Mouse (Mus musculus): ENCODE data around the gene Pcbp2.

The Pcbp2 gene

DNA sequence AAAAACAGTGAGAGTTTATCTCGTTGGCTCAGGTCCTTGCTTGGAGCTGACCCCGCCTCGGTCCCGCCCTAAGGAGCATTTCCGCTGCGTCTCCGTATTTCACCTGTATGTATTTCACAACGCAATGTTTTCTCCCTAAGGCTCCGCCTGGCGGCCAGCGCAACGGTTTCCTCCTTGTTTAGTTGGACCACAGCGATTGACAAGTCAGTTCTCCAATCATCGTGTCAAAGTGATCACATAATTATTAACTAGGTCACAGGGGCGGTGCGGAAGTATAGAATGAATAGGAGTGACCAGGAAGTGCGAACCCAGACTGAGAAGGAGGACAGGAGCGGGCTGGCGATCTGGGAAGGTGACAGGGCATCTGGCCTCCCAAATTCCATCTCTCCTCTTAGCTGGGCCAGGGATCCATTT, 11.4 kb upstream of the Pcbp2 start, which contains the start of gene Prr13:
Gene Prr13, plus strand, starts transcription at position 125 of the 414 bp plus-strand sequence.
- TF ChIP-seq GATA4 (IDR thresholded peaks at IDR 0.05; ENCODE audit: insufficient replicate concordance, low read length): no peak

- TF ChIP-seq GATA4 (IDR thresholded peaks at IDR 0.05; ENCODE audit: insufficient replicate concordance, low read length): no peak
Observed at GRCm38 (mm10) chr15:102459381-102459780, 11.0 kb upstream of the Pcbp2 start.

DNA sequence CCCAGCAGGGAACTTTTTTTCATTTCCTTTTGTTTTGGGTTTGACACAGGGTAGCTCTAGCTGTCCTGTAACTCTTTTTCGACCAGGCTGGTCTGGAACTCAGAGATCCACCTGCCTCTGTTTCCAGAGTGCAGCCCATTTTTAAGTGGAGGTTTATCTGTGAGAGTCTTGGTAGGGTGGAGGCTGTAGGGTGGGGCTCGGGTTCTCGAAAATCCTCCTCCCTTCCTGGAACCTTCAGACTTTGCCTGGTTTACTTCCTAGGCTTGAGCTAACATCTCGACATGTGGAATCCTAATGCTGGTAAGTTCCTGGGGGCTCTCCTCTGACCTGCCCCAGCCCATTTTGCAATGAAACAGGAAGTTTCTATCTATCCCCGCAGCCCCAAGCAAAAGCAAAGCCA, 10.5 kb upstream of the Pcbp2 start:
- TF ChIP-seq GATA4 (IDR thresholded peaks at IDR 0.05; ENCODE audit: insufficient replicate concordance, low read length): no peak

DNA sequence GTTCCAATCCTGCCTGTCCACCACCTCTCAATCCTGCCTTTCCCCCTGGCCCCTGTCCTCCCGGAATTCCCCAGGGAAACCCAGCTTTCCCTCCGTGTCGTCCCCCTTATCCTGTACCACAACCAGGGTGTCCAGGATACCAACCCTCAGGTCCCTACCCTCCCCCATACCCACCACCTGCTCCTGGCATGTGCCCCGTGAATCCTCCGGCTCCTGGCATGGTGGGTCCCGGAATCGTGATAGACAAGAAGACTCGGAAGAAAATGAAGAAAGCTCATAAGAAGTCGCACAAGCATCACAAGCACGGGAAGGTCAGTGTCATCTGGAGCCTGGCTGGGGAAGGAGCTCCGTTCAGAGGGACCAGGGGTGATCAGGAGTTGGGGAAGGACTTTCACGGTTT, 9.9 kb upstream of the Pcbp2 start:
- TF ChIP-seq GATA4 (IDR thresholded peaks at IDR 0.05; ENCODE audit: insufficient replicate concordance, low read length): no peak

DNA sequence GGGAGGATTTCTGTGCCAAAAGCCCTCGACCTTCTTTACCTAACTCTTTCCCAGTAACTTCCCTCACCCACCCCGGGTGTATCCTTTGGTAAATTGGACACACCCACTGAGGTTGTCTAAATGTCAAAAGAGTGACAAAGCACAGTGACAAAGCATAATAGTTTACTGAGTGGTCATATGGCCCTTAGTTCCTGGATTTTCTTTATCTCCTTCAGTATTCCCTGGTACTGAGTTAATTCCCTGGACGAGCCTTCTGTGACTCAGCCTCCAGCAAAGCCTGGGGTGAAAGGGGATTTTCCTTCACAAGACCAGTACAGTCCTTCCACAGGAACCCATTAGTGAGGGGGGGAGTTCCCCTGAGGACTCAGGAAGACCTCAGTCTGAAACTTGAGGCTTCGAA, 9.4 kb upstream of the Pcbp2 start:
- no peak for TF ChIP-seq GATA4 (IDR thresholded peaks at IDR 0.05; ENCODE audit: insufficient replicate concordance, low read length)

- no peak for TF ChIP-seq GATA4 (IDR thresholded peaks at IDR 0.05; ENCODE audit: insufficient replicate concordance, low read length)
Observed at GRCm38 (mm10) chr15:102461430-102462075, 8.8 kb upstream of the Pcbp2 start.

- TF ChIP-seq GATA4 (IDR thresholded peaks at IDR 0.05; ENCODE audit: insufficient replicate concordance, low read length): no peak
Observed at GRCm38 (mm10) chr15:102463666-102464065, 6.7 kb upstream of the Pcbp2 start.

DNA sequence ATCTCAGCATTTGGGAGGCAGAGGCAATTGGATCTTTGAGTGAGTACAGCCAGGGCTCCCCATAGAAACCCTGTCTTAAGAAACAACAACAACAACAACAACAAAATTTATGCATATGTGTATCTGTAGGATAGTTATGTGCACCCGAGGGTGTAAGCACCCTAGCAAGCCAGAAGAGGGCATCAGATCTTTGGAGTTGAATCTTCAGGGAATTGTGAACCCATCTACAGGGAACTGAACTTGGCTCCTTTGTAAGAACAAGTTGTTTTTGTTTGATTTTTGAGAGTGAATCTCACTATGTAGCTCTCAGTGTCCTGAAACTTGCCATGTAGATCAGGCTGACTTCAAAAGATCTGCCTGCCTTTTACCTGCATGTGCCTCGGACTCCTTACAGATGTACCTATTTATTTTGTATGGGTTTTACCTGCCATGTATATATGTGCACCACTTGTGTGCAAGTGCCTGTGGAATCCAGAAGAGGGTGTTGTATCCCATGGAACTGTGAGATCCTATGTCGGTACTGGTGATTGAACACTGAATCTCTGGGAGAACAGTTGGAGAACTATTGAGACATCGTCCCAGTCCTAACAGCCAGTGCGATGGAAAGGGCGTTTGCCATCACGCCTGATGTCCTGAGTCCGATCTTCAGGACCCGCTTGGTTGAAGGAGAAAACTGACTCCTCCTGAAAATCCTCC, 1.5 kb upstream of the Pcbp2 start:
- no peak for TF ChIP-seq GATA4 (IDR thresholded peaks at IDR 0.05; ENCODE audit: insufficient replicate concordance, low read length)

DNA sequence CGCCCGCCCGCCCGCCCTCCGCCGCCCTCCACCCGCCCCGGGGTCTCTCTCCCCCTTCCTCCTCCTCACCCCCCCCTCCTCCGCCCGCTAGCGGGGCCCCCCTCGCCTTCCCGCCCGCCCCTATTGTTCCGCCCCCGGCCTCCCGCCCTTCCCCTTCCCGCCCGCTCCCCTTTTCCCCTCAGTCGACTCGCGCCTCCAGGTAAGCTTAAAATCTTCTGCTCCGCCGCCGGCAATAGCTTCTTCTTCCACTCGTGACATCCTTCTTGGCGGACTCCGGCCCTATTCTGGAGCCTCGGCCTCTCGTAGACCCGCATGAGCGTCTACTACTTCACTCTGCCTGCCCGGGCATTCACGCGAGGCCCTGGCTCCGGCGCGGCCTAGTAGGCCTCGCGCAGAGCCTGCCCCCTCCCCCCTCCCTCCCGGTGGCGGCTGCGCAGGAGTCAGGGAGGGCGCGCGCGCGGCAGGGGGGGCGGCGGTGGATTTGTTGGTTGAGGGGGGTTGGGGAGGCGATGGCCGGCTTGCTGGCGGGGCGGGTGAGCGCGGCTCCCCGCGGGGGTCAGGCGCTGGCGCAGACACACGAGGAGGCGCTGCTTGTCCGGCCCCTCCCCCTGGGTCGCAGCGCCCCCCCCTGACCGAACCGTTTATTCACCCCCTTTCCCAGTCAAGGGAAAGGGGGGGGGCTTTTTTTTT, 411 bp downstream of the Pcbp2 start:
- no peak; the same call in 1 of the 2 replicates for TF ChIP-seq GATA4 (IDR thresholded peaks at IDR 0.05; ENCODE audit: insufficient replicate concordance, low read length)

GRCm38 (mm10) chr15:102471295-102471645, 931 bp downstream of the Pcbp2 start:
- no peak for TF ChIP-seq GATA4 (IDR thresholded peaks at IDR 0.05; ENCODE audit: insufficient replicate concordance, low read length)

DNA sequence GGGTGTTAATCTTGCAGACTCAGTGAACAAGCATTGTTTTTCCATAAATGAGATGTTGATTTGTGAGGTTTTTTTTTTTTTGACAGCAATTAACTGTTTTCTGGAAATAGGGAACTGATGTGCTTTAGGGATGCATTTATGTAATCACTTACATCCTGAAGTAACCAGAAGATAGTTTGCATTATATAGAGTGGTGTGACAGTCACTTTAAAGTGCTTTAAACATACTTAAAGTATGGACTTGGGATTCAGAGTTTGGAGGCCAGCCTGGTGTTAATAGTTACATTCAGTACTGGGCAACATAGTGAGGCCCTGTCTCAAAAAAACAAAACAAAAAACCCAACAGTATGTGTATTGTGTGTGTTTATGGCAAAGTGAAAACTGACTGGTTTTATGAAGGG, 1.4 kb downstream of the Pcbp2 start:
- TF ChIP-seq GATA4 (IDR thresholded peaks at IDR 0.05; ENCODE audit: insufficient replicate concordance, low read length): no peak

GRCm38 (mm10) chr15:102473246-102473645, 2.9 kb downstream of the Pcbp2 start:
- no peak for TF ChIP-seq GATA4 (IDR thresholded peaks at IDR 0.05; ENCODE audit: insufficient replicate concordance, low read length)

GRCm38 (mm10) chr15:102474520-102474919, 4.2 kb downstream of the Pcbp2 start:
- no peak for TF ChIP-seq GATA4 (IDR thresholded peaks at IDR 0.05; ENCODE audit: insufficient replicate concordance, low read length)

DNA sequence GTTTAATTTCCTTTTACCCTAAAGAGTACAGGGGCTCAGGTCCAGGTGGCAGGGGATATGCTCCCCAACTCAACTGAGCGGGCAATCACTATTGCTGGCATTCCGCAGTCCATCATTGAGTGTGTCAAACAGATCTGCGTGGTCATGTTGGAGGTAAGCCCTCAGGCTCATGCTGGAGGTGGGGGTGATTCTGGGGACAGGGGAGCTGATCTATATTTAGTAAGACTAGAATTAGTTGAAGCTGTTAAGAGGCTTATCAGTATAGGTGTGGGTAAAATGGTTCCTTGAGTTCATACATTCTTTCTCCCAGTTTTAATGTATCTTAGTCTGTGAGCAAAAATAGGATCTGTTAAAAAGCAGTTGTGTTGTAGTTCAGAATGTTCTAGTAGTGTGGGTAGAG, 12.8 kb downstream of the Pcbp2 start:
- TF ChIP-seq GATA4 (IDR thresholded peaks at IDR 0.05; ENCODE audit: insufficient replicate concordance, low read length): no peak

DNA sequence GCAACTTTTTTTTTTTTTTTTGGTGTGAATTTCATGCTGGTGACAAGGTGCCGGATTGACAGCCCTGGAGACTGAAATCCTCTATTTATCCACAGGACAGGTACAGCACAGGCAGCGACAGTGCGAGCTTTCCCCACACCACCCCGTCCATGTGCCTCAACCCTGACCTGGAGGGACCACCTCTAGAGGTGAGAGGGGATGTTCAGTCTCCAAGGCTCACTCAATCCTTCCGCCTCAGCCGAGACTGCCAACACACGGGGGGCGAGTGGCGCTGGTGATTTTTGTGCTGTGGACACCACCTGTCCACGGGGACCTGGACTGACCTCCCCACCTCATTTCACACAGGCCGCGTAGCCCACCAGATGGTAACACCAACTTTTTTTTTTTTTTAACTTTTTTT, 15.5 kb downstream of the Pcbp2 start:
- TF ChIP-seq GATA4 (IDR thresholded peaks at IDR 0.05; ENCODE audit: insufficient replicate concordance, low read length): no peak

- TF ChIP-seq GATA4 (IDR thresholded peaks at IDR 0.05; ENCODE audit: insufficient replicate concordance, low read length): no peak
Observed at GRCm38 (mm10) chr15:102487664-102488063, 17.3 kb downstream of the Pcbp2 start.

All from liver, adult (tissue).